Mouse (Mus musculus) frontal cortex, postnatal 14 days (tissue): ENCODE results near the gene Trim26.
"Not testable (repeated sequence)": the region's sequence is repeated elsewhere in the genome, so short reads cannot be mapped to it uniquely, and the experiment has no call there.

Experiments used
- DNase-seq, 2 experiments: peaks; one replicate each; pipeline ENCODE4 v3.0.0; 2022; ENCODE audit warnings: low spot score in 2 of 2

Gene Trim26

GRCm38 (mm10) chr17:36851200-36851599 lies 14.3 kb downstream of the Trim26 start:
- DNase-seq, result no peak

- no peak for DNase-seq
Measured at GRCm38 (mm10) chr17:36851627-36852026, 14.7 kb downstream of the Trim26 start.

GRCm38 (mm10) chr17:36855484-36855883 lies 18.6 kb downstream of the Trim26 start:
- no peak for DNase-seq

GRCm38 (mm10) chr17:36856236-36856635 lies 19.3 kb downstream of the Trim26 start:
- DNase-seq, result no peak

GRCm38 (mm10) chr17:36858181-36858580 lies 21.2 kb downstream of the Trim26 start:
- no peak for DNase-seq

- no peak for DNase-seq
Measured at GRCm38 (mm10) chr17:36861680-36862079, 24.7 kb downstream of the Trim26 start.

GRCm38 (mm10) chr17:36866719-36867527 lies 30.0 kb downstream of the Trim26 start, which contains the start of gene Trim15:
Gene Trim15, minus strand, starts transcription at chr17:36867210.
- DNase-seq, result no peak

GRCm38 (mm10) chr17:36868836-36869235 lies 31.9 kb downstream of the Trim26 start:
- no peak for DNase-seq

- DNase-seq, result no peak
Measured at GRCm38 (mm10) chr17:36869284-36869954, 32.5 kb downstream of the Trim26 start, which contains the start of gene Trim10. Gene Trim10, plus strand, starts transcription at chr17:36869574.

GRCm38 (mm10) chr17:36869955-36870810 lies 33.2 kb downstream of the Trim26 start:
- no peak for DNase-seq

- no peak for DNase-seq
Measured at GRCm38 (mm10) chr17:36874636-36875035, 37.7 kb downstream of the Trim26 start.

- DNase-seq, result no peak
Measured at GRCm38 (mm10) chr17:36883350-36883749, 46.4 kb downstream of the Trim26 start.

GRCm38 (mm10) chr17:36885132-36885790 lies 48.3 kb downstream of the Trim26 start:
- no peak for DNase-seq

- no peak for DNase-seq
Measured at GRCm38 (mm10) chr17:36890073-36890903, 53.4 kb downstream of the Trim26 start, which contains the start of gene Trim40. Gene Trim40, minus strand, starts transcription at chr17:36890123.

- not testable (repeated sequence) for DNase-seq
Measured at GRCm38 (mm10) chr17:36891496-36891895, 54.6 kb downstream of the Trim26 start.

- peak in 1 of 2 experiments; percentile 14 for DNase-seq
Measured at GRCm38 (mm10) chr17:36892362-36892761, 55.4 kb downstream of the Trim26 start.

GRCm38 (mm10) chr17:36893387-36893786 lies 56.5 kb downstream of the Trim26 start:
- no peak for DNase-seq

- peak in 1 of 2 experiments; percentile 14 for DNase-seq
Measured at GRCm38 (mm10) chr17:36896583-36896982, 59.6 kb downstream of the Trim26 start.

- no peak for DNase-seq
Measured at GRCm38 (mm10) chr17:36897065-36897464, 60.1 kb downstream of the Trim26 start.

GRCm38 (mm10) chr17:36897552-36898205 lies 60.7 kb downstream of the Trim26 start, which contains the start of gene Trim31:
Gene Trim31, plus strand, starts transcription at chr17:36898118.
- DNase-seq, result no peak
